Mouse (Mus musculus): ENCODE results near the gene Nt5c1a. TPM values are rescaled to one million over a fixed set of nuclear protein-coding genes. Genes with fewer than 3 reads are reported as not detected.
"Not testable (repeated sequence)": the region's sequence is repeated elsewhere in the genome, so short reads cannot be mapped to it uniquely, and the experiment has no call there.

Gene Nt5c1a
- polyA plus RNA-seq (2012; rRNA removed), result not detected in 2 replicates

DNA sequence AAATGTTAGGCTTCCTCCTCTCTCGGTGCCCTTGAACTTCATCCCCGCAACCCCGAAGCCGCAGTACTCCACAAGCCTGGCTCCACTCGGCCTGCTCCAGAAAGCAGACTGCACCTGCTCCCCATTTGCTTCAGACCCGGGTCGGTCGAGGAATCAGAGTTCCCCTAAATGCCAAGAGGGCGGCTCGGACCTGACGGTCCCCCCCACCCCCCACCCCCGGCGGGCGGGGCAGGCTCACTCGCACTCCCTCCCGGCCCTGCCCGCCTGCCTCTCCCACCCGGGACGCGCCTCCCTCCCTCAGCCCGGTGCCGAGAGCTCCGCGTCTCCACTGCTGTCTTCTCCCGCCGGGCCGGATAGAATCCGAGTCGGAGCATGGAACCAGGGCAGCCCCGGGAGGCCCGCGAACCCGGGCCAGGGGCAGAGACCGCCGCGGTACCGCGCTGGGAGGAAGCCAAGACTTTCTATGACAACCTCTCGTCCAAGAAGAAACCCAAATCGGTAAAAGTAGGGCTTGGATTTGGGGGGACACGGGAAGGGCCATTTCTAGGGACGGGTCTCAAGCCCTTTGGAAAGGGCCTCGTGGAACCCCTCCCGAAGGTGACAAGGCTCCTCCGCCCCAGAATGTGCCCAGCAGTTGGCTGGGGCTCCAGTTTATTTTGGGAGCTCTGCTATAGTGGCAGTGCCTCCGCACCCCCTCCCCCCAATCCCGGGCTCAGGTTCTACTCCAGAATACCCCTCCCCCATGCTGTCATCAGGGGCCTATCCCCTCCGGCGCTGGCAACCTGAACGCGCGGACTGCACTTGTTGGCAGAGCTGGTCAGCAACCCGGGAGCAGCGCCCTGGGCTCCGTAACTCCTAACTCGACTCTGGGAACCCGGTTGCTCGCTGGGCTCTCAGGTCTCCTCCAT is at the start of gene Nt5c1a:
Nt5c1a (plus strand) TSS at position 319 of the 908 bp plus-strand sequence.
- Histone ChIP-seq H3K4me1 (ENCODE audit: control insufficient read depth, insufficient read depth, insufficient read length, low read length) (no peaks in the 10 kb centered on the region; the same call in 1 of the 2 replicates), H3K27ac (ENCODE audit: insufficient read depth, low read depth, low read length) (no peak within 1 kb of the TSS), H3K27me3 (ENCODE audit: control insufficient read depth, insufficient read depth, low read length) (peaks cover 12% of the 10 kb centered on the region), H3K4me3 (ENCODE audit: low read depth, low read length) (peak within 1 kb of the TSS; percentile 41), H3K36me3 (ENCODE audit: control insufficient read depth, insufficient read depth, low read length) (no peaks in the 10 kb centered on the region)
- TF ChIP-seq POLR2A (IDR thresholded peaks at IDR 0.05; ENCODE audit: low read depth, low read length), result no peak
- no peak for TF ChIP-seq CTCF (IDR thresholded peaks at IDR 0.05; ENCODE audit: extremely low read depth, insufficient read length, insufficient replicate concordance, low read depth, low read length)
- 2% methylated on average over 58 of the region's 58 CpGs for WGBS

- TF ChIP-seq POLR2A (IDR thresholded peaks at IDR 0.05; ENCODE audit: low read depth, low read length) (no peak), CTCF (IDR thresholded peaks at IDR 0.05; ENCODE audit: extremely low read depth, insufficient read length, insufficient replicate concordance, low read depth, low read length) (no peak)
- Histone ChIP-seq H3K36me3 (ENCODE audit: control insufficient read depth, insufficient read depth, low read length) (no peaks in the 10 kb centered on the region), H3K27me3 (ENCODE audit: control insufficient read depth, insufficient read depth, low read length) (no peaks in the 10 kb centered on the region), H3K4me1 (ENCODE audit: control insufficient read depth, insufficient read depth, insufficient read length, low read length) (peaks cover 9% of the 10 kb centered on the region; the same call in 1 of the 2 replicates), H3K27ac (ENCODE audit: insufficient read depth, low read depth, low read length) (no peak overlapping the region), H3K4me3 (ENCODE audit: low read depth, low read length) (no peak overlapping the region)
- WGBS, result 83% methylated on average over 4 of the region's 4 CpGs
Observed at GRCm38 (mm10) chr4:123152003-123152402, 49.3 kb upstream of the Nt5c1a start.

- H3K4me1 ChIP-seq (ENCODE audit: control insufficient read depth, insufficient read depth, insufficient read length, low read length), result peaks cover 9% of the 10 kb centered on the region; the same call in 1 of the 2 replicates
- no peak overlapping the region for H3K4me3 ChIP-seq (ENCODE audit: low read depth, low read length)
- TF ChIP-seq POLR2A (IDR thresholded peaks at IDR 0.05; ENCODE audit: low read depth, low read length) (no peak), CTCF (IDR thresholded peaks at IDR 0.05; ENCODE audit: extremely low read depth, insufficient read length, insufficient replicate concordance, low read depth, low read length) (no peak)
- no peak overlapping the region for H3K27ac ChIP-seq (ENCODE audit: insufficient read depth, low read depth, low read length)
- H3K36me3 ChIP-seq (ENCODE audit: control insufficient read depth, insufficient read depth, low read length), result no peaks in the 10 kb centered on the region
- WGBS, result 64% methylated on average over 5 of the region's 5 CpGs
- H3K27me3 ChIP-seq (ENCODE audit: control insufficient read depth, insufficient read depth, low read length), result no peaks in the 10 kb centered on the region
Observed at GRCm38 (mm10) chr4:123152976-123153375, 48.3 kb upstream of the Nt5c1a start.

GRCm38 (mm10) chr4:123155004-123155403 is 46.3 kb upstream of the Nt5c1a start:
- no peaks in the 10 kb centered on the region for H3K36me3 ChIP-seq (ENCODE audit: control insufficient read depth, insufficient read depth, low read length)
- TF ChIP-seq CTCF (IDR thresholded peaks at IDR 0.05; ENCODE audit: extremely low read depth, insufficient read length, insufficient replicate concordance, low read depth, low read length) (no peak), POLR2A (IDR thresholded peaks at IDR 0.05; ENCODE audit: low read depth, low read length) (no peak)
- WGBS, result 5% methylated on average over 4 of the region's 4 CpGs

DNA sequence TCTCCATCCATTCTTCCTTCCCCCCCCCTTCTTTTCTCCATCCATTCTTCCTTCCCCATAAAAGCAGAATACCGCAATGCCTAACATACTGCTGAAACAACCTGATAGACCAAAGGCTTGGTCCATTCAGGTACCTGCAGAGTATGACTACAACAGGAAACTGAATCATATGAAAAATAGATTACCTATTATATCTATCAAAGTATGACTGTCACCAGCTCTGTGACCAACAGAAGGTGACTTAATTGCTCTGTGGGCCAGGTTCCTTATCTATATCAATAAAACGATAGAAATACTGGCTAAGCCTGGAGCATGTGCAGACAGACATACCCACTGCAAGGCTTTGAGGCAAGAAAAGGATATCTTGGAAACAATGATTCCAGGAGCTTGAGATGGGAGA is 45.9 kb upstream of the Nt5c1a start:
- no peak overlapping the region for H3K27ac ChIP-seq (ENCODE audit: insufficient read depth, low read depth, low read length)
- no peaks in the 10 kb centered on the region for H3K36me3 ChIP-seq (ENCODE audit: control insufficient read depth, insufficient read depth, low read length)
- H3K4me3 ChIP-seq (ENCODE audit: low read depth, low read length), result no peak overlapping the region
- no peaks in the 10 kb centered on the region for H3K27me3 ChIP-seq (ENCODE audit: control insufficient read depth, insufficient read depth, low read length)
- TF ChIP-seq POLR2A (IDR thresholded peaks at IDR 0.05; ENCODE audit: low read depth, low read length), result no peak
- TF ChIP-seq CTCF (IDR thresholded peaks at IDR 0.05; ENCODE audit: extremely low read depth, insufficient read length, insufficient replicate concordance, low read depth, low read length), result no peak
- 23% methylated on average over 2 of the region's 2 CpGs for WGBS
- H3K4me1 ChIP-seq (ENCODE audit: control insufficient read depth, insufficient read depth, insufficient read length, low read length), result peaks cover 9% of the 10 kb centered on the region; the same call in 1 of the 2 replicates

More at GRCm38 (mm10) chr4:123155004-123155403, 46.3 kb upstream of the Nt5c1a start:
- H3K4me3 ChIP-seq (ENCODE audit: low read depth, low read length), result no peak overlapping the region
- no peak overlapping the region for H3K27ac ChIP-seq (ENCODE audit: insufficient read depth, low read depth, low read length)
- peaks cover 9% of the 10 kb centered on the region; the same call in 1 of the 2 replicates for H3K4me1 ChIP-seq (ENCODE audit: control insufficient read depth, insufficient read depth, insufficient read length, low read length)
- no peaks in the 10 kb centered on the region for H3K27me3 ChIP-seq (ENCODE audit: control insufficient read depth, insufficient read depth, low read length)

DNA sequence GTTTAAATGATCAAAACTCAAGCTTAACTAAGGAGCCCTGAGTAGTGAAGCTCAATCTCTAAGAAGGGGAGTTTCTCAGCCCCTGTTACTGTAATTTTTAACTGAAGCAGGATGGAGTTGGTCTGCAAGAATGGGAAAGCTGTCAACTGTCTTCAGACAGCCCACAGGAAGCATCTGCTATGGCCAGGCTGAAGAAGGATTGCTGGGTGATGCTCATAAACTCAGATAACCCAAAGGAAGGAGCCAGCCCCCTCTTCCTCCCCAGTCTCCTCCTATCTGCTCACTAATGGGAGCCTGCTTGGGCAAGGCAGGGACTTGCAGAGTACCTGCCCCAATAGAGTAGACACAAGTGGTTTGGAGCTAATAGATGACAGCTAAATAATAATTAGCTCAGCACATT is 45.5 kb upstream of the Nt5c1a start:
- Histone ChIP-seq H3K36me3 (ENCODE audit: control insufficient read depth, insufficient read depth, low read length) (no peaks in the 10 kb centered on the region), H3K4me3 (ENCODE audit: low read depth, low read length) (no peak overlapping the region), H3K4me1 (ENCODE audit: control insufficient read depth, insufficient read depth, insufficient read length, low read length) (peaks cover 9% of the 10 kb centered on the region; the same call in 1 of the 2 replicates), H3K27me3 (ENCODE audit: control insufficient read depth, insufficient read depth, low read length) (no peaks in the 10 kb centered on the region), H3K27ac (ENCODE audit: insufficient read depth, low read depth, low read length) (no peak overlapping the region)
- no peak for TF ChIP-seq POLR2A (IDR thresholded peaks at IDR 0.05; ENCODE audit: low read depth, low read length)
- no peak for TF ChIP-seq CTCF (IDR thresholded peaks at IDR 0.05; ENCODE audit: extremely low read depth, insufficient read length, insufficient replicate concordance, low read depth, low read length)

DNA sequence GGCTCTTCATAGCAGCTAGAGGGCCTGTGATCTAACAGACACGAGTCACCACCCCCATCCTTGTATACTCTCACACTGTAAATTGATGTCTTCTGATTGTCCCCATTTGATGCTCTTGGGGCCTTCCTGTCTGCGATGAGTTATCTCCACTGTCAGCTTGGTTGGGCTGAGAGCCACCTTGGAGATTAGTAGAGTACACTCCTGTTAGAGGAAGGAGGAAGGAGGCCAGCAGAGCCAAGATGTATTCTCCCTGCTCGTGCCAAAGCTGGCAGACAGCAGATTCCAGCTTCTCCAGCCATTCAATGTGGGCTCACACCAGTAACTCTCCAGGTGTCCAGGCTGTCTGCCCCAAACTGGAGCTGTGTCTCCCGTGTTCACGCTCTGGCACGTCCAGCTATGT is 40.7 kb upstream of the Nt5c1a start:
- H3K27me3 ChIP-seq (ENCODE audit: control insufficient read depth, insufficient read depth, low read length), result peaks cover 3% of the 10 kb centered on the region; the same call in 1 of the 2 replicates
- no peak overlapping the region for H3K27ac ChIP-seq (ENCODE audit: insufficient read depth, low read depth, low read length)
- 74% methylated on average over 6 of the region's 6 CpGs for WGBS
- H3K4me1 ChIP-seq (ENCODE audit: control insufficient read depth, insufficient read depth, insufficient read length, low read length), result peaks cover 7% of the 10 kb centered on the region; the same call in 1 of the 2 replicates
- no peaks in the 10 kb centered on the region for H3K36me3 ChIP-seq (ENCODE audit: control insufficient read depth, insufficient read depth, low read length)
- no peak for TF ChIP-seq POLR2A (IDR thresholded peaks at IDR 0.05; ENCODE audit: low read depth, low read length)
- no peak for TF ChIP-seq CTCF (IDR thresholded peaks at IDR 0.05; ENCODE audit: extremely low read depth, insufficient read length, insufficient replicate concordance, low read depth, low read length)
- H3K4me3 ChIP-seq (ENCODE audit: low read depth, low read length), result no peak overlapping the region

- 76% methylated on average over 3 of the region's 3 CpGs for WGBS
- H3K36me3 ChIP-seq (ENCODE audit: control insufficient read depth, insufficient read depth, low read length); H3K27me3 ChIP-seq (ENCODE audit: control insufficient read depth, insufficient read depth, low read length); H3K4me3 ChIP-seq (ENCODE audit: low read depth, low read length); H3K27ac ChIP-seq (ENCODE audit: insufficient read depth, low read depth, low read length); H3K4me1 ChIP-seq (ENCODE audit: control insufficient read depth, insufficient read depth, insufficient read length, low read length): not testable (repeated sequence)
Observed at GRCm38 (mm10) chr4:123161251-123161650, 40.1 kb upstream of the Nt5c1a start.

Data from small intestine, adult 2 months (tissue).